ENCODE assay signal across 8 mouse cellular contexts in genomic region chr7:128531031-128531430, GRCm38 (mm10). TPM values are rescaled to one million over a fixed set of nuclear protein-coding genes. Genes with fewer than 3 reads are reported as not detected.
A peak's percentile ranks its signal among the peaks of the same experiment; 100 is the strongest.
DNase-seq lines count a peak whose midpoint lies in the region; ATAC-seq lines count a peak whose summit lies in the region.

No protein-coding gene starts in this region.

- H3K36me3 ChIP-seq in heart, embryonic 10.5 days, result no peaks in the 10 kb centered on the region
- H3K36me3 ChIP-seq in limb, embryonic 13.5 days, result no peaks in the 10 kb centered on the region; the same call in 1 of the 2 replicates
- H3K36me3 ChIP-seq in stomach, embryonic 16.5 days (ENCODE audit: control insufficient read depth, insufficient read depth, low read length), result no peaks in the 10 kb centered on the region

- ATAC-seq in limb, embryonic 13.5 days (ENCODE audit: low FRiP score, low read depth), result no peak
- ATAC-seq in stomach, embryonic 16.5 days (ENCODE audit: insufficient read depth, low FRiP score), result no peak; the same call in 1 of the 2 replicates
- ATAC-seq in granulocyte monocyte progenitor cell, adult 5-6 weeks (replicated peaks; ENCODE audit: poor library complexity, severe bottlenecking), result no peak

- peak; percentile 31 for DNase-seq in layer of hippocampus, adult 9-11 months
- DNase-seq in layer of hippocampus, postnatal 25 days (ENCODE audit: extremely low spot score in 1 of 2, low spot score in 1 of 2), result no peak
- peak; percentile 39 for DNase-seq in cerebellum, adult 8-10 months
- DNase-seq in heart, embryonic 10.5 days (ENCODE audit: low spot score), result no peak
- no peak for DNase-seq in spleen, adult 18-20 months

- no peak overlapping the region; the same call in 1 of the 2 replicates for H3K9ac ChIP-seq in limb, embryonic 13.5 days
- H3K9ac ChIP-seq in stomach, embryonic 16.5 days (ENCODE audit: low read length), result peak overlapping the region; percentile 54

- peaks cover 94% of the 10 kb centered on the region for H3K4me1 ChIP-seq in heart, embryonic 10.5 days
- H3K4me1 ChIP-seq in limb, embryonic 13.5 days, result peaks cover 72% of the 10 kb centered on the region
- peaks cover 78% of the 10 kb centered on the region for H3K4me1 ChIP-seq in stomach, embryonic 16.5 days (ENCODE audit: control insufficient read depth, insufficient read depth, low read length)

- WGBS in heart, embryonic 10.5 days, result 12% methylated on average over 11 of the region's 11 CpGs
- WGBS in limb, embryonic 13.5 days, result 27% methylated on average over 11 of the region's 11 CpGs
- WGBS in stomach, embryonic 16.5 days, result 36% methylated on average over 11 of the region's 11 CpGs

- peak overlapping the region; percentile 31 for H3K4me3 ChIP-seq in heart, embryonic 10.5 days
- H3K4me3 ChIP-seq in limb, embryonic 13.5 days, result 0 out of 2 replicates have a peak overlapping the region, but pooled peaks have one; percentile 0
- H3K4me3 ChIP-seq in stomach, embryonic 16.5 days (replicated peaks; ENCODE audit: low read length), result no peak overlapping the region

- peak overlapping the region; percentile 86 for H3K27ac ChIP-seq in heart, embryonic 10.5 days
- peak overlapping the region; percentile 6; the same call in 1 of the 2 replicates for H3K27ac ChIP-seq in limb, embryonic 13.5 days
- H3K27ac ChIP-seq in stomach, embryonic 16.5 days (ENCODE audit: low read length), result peak overlapping the region; percentile 57

- no peaks in the 10 kb centered on the region for H3K27me3 ChIP-seq in heart, embryonic 10.5 days (ENCODE audit: insufficient read depth, poor library complexity, severe bottlenecking)
- H3K27me3 ChIP-seq in limb, embryonic 13.5 days, result no peaks in the 10 kb centered on the region
- H3K27me3 ChIP-seq in stomach, embryonic 16.5 days (ENCODE audit: control insufficient read depth, insufficient read depth, low read length), result no peaks in the 10 kb centered on the region

- no peaks in the 10 kb centered on the region for H3K9me3 ChIP-seq in heart, embryonic 10.5 days
- no peaks in the 10 kb centered on the region for H3K9me3 ChIP-seq in limb, embryonic 13.5 days
- H3K9me3 ChIP-seq in stomach, embryonic 16.5 days (replicated peaks; ENCODE audit: control insufficient read depth, low read length), result no peaks in the 10 kb centered on the region

- 0 out of 2 replicates have a peak overlapping the region, but pooled peaks have one; percentile 2 for H3K4me2 ChIP-seq in limb, embryonic 13.5 days (replicated peaks)
- peak overlapping the region; percentile 14 for H3K4me2 ChIP-seq in stomach, embryonic 16.5 days (ENCODE audit: low read depth, low read length)

RNA-seq across cellular contexts. Expression of gene Bag3, which starts 7.6 kb away (rescaled TPM):
- total RNA-seq in layer of hippocampus, postnatal 25 days (2021), result 1 to 10 TPM; 9.7 TPM
- polyA plus RNA-seq in heart, embryonic 10.5 days (2016; fragmentation: Nextera tagmentation; extraction: Ambion mirVana), result 13.3 and 19.8 TPM in 2 replicates
- 13.9 and 15.2 TPM in 2 replicates for polyA plus RNA-seq in limb, embryonic 13.5 days (2015; fragmentation: Nextera tagmentation; extraction: Ambion mirVana)
- 17.4 and 20.8 TPM in 2 replicates for polyA plus RNA-seq in stomach, embryonic 16.5 days (2015; fragmentation: Nextera tagmentation; extraction: Ambion mirVana)
- 8.0 and 9.8 TPM in 2 replicates for total RNA-seq in granulocyte monocyte progenitor cell, adult 5-6 weeks (2014; fragmentation: Nextera tagmentation)
- total RNA-seq in granulocyte monocyte progenitor cell, adult 5-6 weeks (2017), result 5.6 and 7.0 TPM in 2 replicates

Comparison
In these comparisons a context has a peak if more than half of its experiments do, and no peak if none do; other contexts are left out.
1. DNase-seq: peak in layer of hippocampus, adult 9-11 months (single experiment) and cerebellum, adult 8-10 months (single experiment); none in layer of hippocampus, postnatal 25 days (0 of 2), heart, embryonic 10.5 days (single experiment) and spleen, adult 18-20 months (0 of 2).
2. H3K27ac ChIP-seq: peak in every context shown above with its lines; median percentile 86 in heart, embryonic 10.5 days; 57 in stomach, embryonic 16.5 days; 6 in limb, embryonic 13.5 days.